Mouse (Mus musculus) lung, postnatal 10 days (tissue): ENCODE results near the gene Pgc.

Source experiments
- DNase-seq: peaks from one replicate; pipeline ENCODE4 v3.0.0; 2021

Gene Pgc

GRCm38 (mm10) chr17:47753130-47753775 lies 26.6 kb downstream of the Pgc start:
- no peak for DNase-seq

GRCm38 (mm10) chr17:47754246-47754645 lies 27.6 kb downstream of the Pgc start:
- DNase-seq = peak; percentile 70

GRCm38 (mm10) chr17:47756366-47756765 lies 29.7 kb downstream of the Pgc start:
- no peak for DNase-seq

DNA sequence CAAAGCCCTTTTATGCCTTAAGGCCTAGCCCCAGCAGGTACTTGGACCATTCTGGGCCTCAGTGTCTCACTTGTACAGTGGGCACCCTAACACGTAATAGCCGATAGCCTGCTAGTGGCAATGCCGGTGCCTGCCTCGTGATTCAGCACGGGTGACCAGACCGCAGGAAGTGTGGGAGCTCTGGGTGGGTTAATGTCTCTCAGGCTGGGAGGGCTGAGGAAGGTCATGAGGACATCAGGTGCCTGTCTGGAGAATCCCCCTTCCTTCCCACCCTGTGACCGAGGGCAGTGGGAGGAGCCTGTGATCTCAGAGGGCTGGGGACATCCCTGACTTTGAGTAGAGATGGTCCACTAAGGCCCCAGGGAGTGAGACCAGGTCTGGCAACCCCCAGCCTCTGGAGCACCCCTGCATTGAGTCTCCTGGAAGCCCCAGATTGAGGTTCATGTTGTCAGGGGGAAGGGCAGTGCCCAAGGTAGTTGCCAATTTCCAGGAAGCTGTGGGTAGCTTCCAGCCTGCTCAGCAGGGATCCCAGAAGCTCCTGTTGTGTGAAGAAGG lies 30.5 kb downstream of the Pgc start:
- DNase-seq = no peak

- DNase-seq = peak; percentile 61
These were observed 33.2 kb downstream of the Pgc start for GRCm38 (mm10) chr17:47759702-47760410.

DNA sequence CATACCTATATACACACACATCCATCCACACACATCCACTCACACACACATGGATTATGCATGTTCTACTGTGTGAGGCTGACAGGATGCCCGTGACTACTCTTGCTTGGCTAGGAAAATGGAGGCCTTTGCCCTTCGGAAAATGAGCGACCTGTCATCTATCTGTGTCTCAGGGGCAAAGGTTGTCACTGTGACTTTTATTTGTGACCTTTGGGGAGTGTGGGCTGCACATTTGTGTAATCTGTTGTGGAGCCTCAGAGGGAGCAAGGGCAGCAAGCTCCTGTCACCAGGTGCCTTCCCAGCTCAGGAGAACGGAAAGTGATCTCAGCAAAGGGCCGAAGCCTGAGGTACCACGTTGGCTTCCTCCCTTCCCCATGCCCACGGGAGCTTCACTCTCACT lies 35.4 kb downstream of the Pgc start:
- DNase-seq = no peak

- peak; percentile 87 for DNase-seq
These were observed 36.1 kb downstream of the Pgc start for GRCm38 (mm10) chr17:47762518-47763340.

- no peak for DNase-seq
These were observed 39.3 kb downstream of the Pgc start for GRCm38 (mm10) chr17:47765986-47766385.

DNA sequence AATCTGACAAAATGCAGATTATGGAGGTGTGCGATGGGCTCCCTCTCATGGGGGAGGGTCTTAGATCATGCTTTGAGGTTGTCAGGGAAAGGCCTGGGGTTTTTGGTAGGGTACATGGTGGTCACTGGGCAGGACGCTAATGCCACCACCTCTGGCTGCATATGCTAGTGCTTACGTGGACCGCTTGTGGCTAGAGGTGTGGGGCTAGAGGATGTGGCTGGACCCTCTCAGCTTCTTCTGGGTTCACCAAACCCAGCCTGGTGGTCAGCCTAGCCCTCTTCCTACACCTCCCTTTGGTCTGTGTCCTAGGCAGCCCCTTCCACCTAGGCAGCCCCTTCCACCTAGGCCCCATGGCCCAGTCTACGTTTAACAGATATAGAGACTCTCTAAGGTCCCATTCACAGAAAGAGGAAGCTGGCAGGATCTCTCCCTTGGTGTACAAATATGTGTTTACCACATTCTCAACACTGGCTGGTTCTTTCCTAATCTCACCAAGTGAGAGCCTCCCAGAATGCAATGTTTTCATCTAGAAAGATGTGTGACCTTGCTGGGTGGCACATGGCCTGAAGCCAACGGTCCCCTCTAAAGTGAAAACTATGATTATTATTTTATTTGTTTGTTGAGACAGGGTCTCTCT lies 39.9 kb downstream of the Pgc start:
- no peak for DNase-seq

- no peak for DNase-seq
These were observed 40.4 kb downstream of the Pgc start for GRCm38 (mm10) chr17:47767081-47767455.

- DNase-seq = no peak
These were observed 41.0 kb downstream of the Pgc start for GRCm38 (mm10) chr17:47767456-47768141.

- DNase-seq = peak; percentile 60
These were observed 42.1 kb downstream of the Pgc start for GRCm38 (mm10) chr17:47768707-47769276.

DNA sequence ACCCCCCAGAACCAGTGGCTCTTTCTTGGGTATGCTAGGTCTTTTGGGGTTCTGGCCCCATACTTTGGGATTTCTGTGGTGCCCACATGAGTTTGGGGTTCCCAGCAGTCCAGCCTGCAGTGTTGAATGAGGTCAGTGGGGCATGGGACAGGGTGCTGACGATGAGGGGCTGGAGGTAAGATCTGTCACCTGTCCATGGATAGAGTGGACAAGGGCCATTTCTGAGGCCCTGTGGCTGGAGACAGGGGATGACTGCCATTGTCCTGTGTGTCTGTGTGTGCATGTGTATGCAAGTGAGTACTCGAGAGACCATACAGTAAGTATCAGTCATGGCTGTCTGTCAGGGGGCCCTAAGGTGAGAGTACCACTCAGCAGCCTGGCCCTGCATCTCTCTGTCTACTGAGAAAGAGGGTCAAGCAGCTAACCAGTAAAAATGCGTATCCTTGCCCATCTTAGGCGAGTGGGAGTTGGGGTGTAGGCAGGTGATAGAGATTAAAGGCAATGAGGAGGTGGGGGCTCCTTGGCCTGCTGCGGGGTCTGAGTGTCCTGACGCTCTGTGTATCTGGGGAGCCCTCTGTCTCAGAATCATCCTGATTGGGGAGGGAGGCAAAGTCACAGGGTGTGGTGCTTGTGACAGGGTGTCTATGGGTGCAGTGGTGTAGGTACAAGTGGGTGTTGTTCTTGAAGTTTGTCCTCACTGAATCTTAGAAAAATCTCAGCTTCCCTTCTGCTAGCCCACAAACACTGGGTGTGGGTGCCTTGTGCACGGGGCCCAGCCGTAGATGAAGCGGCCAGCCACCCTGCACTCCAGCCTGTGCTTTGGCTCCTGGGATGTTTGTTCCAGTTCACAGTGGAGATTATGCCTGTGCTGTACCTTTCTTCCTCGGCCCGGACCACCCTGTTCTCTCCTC lies 43.0 kb downstream of the Pgc start:
- DNase-seq = no peak

DNA sequence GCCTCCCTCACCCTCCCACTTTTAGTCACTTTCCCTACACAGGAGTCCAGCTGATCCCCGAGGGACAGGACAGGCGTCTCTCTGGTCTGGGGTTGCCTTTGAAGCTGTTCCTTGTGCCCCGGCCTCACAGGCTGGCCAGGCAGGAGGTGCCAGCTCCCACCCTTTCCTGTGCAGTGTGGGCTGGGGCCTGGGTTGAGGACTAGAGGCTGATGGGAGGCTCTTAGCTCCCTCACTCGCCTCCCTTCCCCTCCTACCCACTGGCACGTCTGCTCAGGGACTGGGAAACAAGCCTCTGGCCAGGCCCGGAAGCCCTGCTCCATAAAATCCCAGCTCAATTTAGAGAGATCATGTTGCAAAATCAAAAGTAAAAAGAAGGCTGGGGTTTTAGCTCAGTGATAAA lies 47.0 kb downstream of the Pgc start:
- no peak for DNase-seq

DNA sequence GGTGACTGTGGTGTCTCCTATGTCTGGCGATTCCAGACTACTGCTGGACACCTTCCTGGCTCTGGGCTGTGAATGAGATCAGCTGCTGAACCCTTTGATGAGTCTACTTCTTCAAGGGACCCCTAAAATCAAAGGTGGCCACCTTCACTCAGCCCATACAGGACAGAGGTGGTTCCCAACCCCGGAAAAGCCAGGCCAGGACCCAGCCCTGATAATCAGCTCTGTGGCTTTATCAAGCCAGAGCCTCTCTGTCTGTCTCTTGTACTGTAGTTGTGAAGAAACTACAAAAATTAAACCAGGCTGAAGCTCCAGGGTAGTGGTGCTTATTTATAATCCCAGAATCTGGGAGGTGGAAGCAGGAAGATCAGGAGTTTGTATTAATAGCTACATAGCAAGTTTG lies 50.5 kb downstream of the Pgc start:
- DNase-seq = no peak

DNA sequence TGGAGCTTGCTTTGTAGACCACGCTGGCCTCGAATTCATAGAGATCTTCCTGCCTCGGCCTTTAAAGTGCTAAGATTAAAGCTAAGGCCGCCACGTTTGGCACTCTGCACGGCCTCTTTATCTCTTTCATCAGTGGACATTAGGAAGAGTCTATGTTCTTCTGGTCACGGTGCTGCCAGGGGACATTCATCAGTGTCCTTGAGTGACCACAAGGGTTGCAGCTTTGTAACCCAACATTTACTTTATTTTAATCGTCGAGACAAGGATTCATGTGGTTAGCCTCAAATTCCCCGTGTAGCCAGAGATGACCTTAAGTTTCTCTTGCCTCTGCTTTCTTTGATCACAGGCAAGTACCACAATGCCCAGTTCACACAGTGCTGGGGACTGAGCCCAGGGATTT lies 53.8 kb downstream of the Pgc start:
- no peak for DNase-seq

DNA sequence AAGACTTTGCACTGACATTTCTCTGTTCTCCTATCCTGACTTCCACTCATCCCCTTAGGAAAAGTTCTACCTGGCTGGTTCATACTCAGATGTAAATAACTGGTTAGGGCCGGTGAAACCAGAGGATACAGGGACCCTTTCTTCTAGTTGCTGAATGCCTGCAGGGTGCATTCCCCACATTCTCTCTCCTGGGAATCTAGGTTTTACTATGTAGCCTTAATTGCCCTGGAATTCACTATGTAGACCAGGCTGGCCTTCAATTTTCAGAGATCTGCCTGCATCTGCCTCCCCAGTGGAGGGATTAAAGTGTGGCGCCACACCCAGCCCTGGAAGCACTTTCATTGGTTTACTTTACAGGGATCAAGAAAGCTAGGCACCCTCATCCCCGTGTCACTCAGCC lies 55.8 kb downstream of the Pgc start:
- no peak for DNase-seq

- no peak for DNase-seq
These were observed 57.0 kb downstream of the Pgc start for GRCm38 (mm10) chr17:47783445-47784223.
